Mouse (Mus musculus) kidney, embryonic 14.5 days (tissue): ENCODE results near the gene Setd1b. TPM values are rescaled to one million over a fixed set of nuclear protein-coding genes. Genes with fewer than 3 reads are reported as not detected.

Experiments used
- ATAC-seq: fragments of 200-750 bp; cut with Nextera tagmentation; 2 replicates; pipeline ENCODE4 v1.8.0; 2017; ENCODE audit warnings: moderate number of reproducible peaks, mild to moderate bottlenecking, moderate TSS enrichment, moderate library complexity; ENCODE audit not compliant: low FRiP score, low TSS enrichment
- H3K27ac ChIP-seq: fragments of 300-500 bp; sonication (generic); 2 replicates; pipeline ENCODE4 v1.5.1; 2014; ENCODE audit warnings: low read depth, mild to moderate bottlenecking, low read length, moderate library complexity, mixed read lengths
- H3K27me3 ChIP-seq: fragments of 300-500 bp; sonication (generic); 2 replicates; pipeline ENCODE4 v1.6.1; 2014; ENCODE audit warnings: mild to moderate bottlenecking, low read length; ENCODE audit not compliant: control insufficient read depth, insufficient read depth
- H3K36me3 ChIP-seq: fragments of 300-500 bp; sonication (generic); 2 replicates; pipeline ENCODE4 v1.6.1; 2014; ENCODE audit warnings: low read length, mixed read lengths; ENCODE audit not compliant: control insufficient read depth, insufficient read depth
- H3K4me1 ChIP-seq: fragments of 300-500 bp; sonication (generic); 2 replicates; pipeline ENCODE4 v1.6.1; 2014; ENCODE audit warnings: low read length, mixed read lengths; ENCODE audit not compliant: control insufficient read depth, insufficient read depth
- H3K4me2 ChIP-seq: fragments of 300-500 bp; sonication (generic); replicated peaks from 2 replicates; pipeline ENCODE4 v1.6.1; 2014; ENCODE audit warnings: low read depth, mild to moderate bottlenecking, low read length
- H3K4me3 ChIP-seq: fragments of 300-500 bp; sonication (generic); 2 replicates; pipeline ENCODE4 v1.5.1; 2014; ENCODE audit warnings: mild to moderate bottlenecking, low read length
- H3K9ac ChIP-seq: fragments of 300-500 bp; sonication (generic); 2 replicates; pipeline ENCODE4 v1.6.1; 2014; ENCODE audit warnings: low read depth, mild to moderate bottlenecking, low read length, moderate library complexity
- H3K9me3 ChIP-seq: fragments of 300-500 bp; sonication (generic); 2 replicates; pipeline ENCODE4 v1.6.1; 2016; ENCODE audit warnings: low read length; ENCODE audit not compliant: control insufficient read depth
- WGBS: fragments of 180-500 bp; shearing (Covaris S2); extraction: QIAGEN DNeasy Blood & Tissue Kit; methylation state at CpG from one replicate; pipeline ENCODE4 v1.1.7; 2014; 5-methylcytosine and 5-hydroxymethylcytosine counted together
- polyA plus RNA-seq: library from polyadenylated mRNA; unstranded; fragments of >200 nt; fragmentation: Nextera tagmentation; extraction: Ambion mirVana; gene quantifications from 2 replicates; pipeline ENCODE4 v1.2.1, GENCODE M21; 2014

Setd1b gene
- polyA plus RNA-seq, 1 experiment from 2014 or later: 16.7 TPM

DNA sequence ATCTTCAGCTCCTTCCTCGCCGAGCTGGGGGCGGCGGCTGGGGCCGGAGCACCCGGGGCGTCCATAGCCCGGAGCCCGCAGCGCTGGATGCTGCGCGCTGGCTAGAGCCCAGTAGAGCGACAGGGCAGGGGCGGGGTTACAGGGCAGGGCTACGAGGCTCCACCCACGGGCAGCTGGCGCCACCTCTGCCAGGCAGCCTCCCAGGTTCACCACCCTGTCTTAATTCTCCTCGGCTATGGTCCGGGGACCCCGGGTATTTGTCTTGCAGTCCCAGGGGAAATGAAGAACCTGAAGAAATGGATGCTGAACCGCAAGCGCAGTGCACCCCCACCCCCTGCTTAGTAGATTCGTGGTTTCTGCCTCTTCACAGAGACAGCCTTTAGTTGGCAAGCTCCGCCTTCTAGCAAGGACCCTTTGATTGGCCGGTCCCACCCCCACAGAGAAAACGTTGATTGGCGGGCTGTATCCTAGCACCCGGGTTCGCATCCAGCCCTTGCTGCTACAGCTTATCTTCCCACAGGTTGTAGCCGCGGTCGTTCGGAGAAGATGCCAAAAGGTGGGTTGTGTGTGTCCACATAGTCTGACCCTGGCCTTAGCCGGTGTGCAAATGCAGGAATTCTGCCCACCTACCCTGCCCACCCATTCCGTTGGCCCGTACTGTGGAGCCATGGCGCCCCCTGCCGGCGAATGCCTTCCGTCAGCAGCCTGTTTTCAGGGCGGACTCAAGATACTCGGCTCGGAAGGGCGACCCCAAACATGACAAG lies 9.5 kb upstream of the Setd1b start, which contains the start of gene Rhof:
Gene Rhof, minus strand, starts transcription at position 385 of the 764 bp plus-strand sequence.
- no peaks in the 10 kb centered on the region for H3K9me3 ChIP-seq
- no peaks in the 10 kb centered on the region for H3K27me3 ChIP-seq
- peak within 1 kb of the TSS; percentile 77 for H3K4me2 ChIP-seq
- H3K27ac ChIP-seq: peak within 1 kb of the TSS; percentile 69; the same call in 1 of the 2 replicates
- H3K9ac ChIP-seq: peak within 1 kb of the TSS; percentile 47
- 4% methylated on average over 42 of the region's 44 CpGs for whole genome bisulfite sequencing
- peak; percentile 67 for ATAC-seq
- peak within 1 kb of the TSS; percentile 39 for H3K4me3 ChIP-seq
- peaks cover 13% of the 10 kb centered on the region; the same call in 1 of the 2 replicates for H3K36me3 ChIP-seq
- H3K4me1 ChIP-seq: peaks cover 56% of the 10 kb centered on the region

- no peak overlapping the region for H3K9ac ChIP-seq
- no peak for ATAC-seq
- H3K36me3 ChIP-seq: peaks cover 13% of the 10 kb centered on the region; the same call in 1 of the 2 replicates
- no peaks in the 10 kb centered on the region for H3K9me3 ChIP-seq
- H3K4me2 ChIP-seq: peak overlapping the region; percentile 77
- no peak overlapping the region for H3K4me3 ChIP-seq
- H3K27ac ChIP-seq: peak overlapping the region; percentile 100; the same call in 1 of the 2 replicates
- 22% methylated on average over 18 of the region's 18 CpGs for whole genome bisulfite sequencing
- H3K4me1 ChIP-seq: peaks cover 63% of the 10 kb centered on the region
- H3K27me3 ChIP-seq: no peaks in the 10 kb centered on the region
Observed at GRCm38 (mm10) chr5:123133083-123133783, 8.8 kb upstream of the Setd1b start.

DNA sequence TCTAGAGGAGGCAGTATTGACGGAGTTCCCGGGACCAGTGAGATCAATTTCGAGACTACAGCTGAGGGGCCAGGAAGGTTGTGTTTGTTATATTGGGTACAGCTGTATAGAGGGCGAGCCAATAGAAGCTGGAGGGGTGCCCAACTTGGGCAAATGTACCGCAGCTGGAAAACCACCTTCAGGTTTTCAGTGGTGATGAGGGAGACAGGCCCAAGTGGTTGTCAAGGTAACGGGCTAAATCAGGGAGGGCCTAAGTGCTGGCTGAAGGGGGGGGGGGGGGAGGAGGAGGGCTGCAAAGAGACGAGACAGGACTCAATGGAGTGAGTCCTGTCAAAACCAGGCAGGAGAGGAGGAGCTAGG lies 8.2 kb upstream of the Setd1b start:
- H3K27ac ChIP-seq: peak overlapping the region; percentile 100; the same call in 1 of the 2 replicates
- H3K9me3 ChIP-seq: no peaks in the 10 kb centered on the region
- no peak overlapping the region for H3K4me3 ChIP-seq
- no peaks in the 10 kb centered on the region for H3K27me3 ChIP-seq
- H3K36me3 ChIP-seq: peaks cover 13% of the 10 kb centered on the region; the same call in 1 of the 2 replicates
- ATAC-seq: no peak
- WGBS: 27% methylated on average over 7 of the region's 7 CpGs
- no peak overlapping the region for H3K4me2 ChIP-seq
- no peak overlapping the region for H3K9ac ChIP-seq
- peaks cover 61% of the 10 kb centered on the region for H3K4me1 ChIP-seq

GRCm38 (mm10) chr5:123134186-123134874 lies 7.7 kb upstream of the Setd1b start:
- Histone ChIP-seq H3K36me3 (peaks cover 13% of the 10 kb centered on the region; the same call in 1 of the 2 replicates), H3K9ac (peak overlapping the region; percentile 100; the same call in 1 of the 2 replicates), H3K27ac (peak overlapping the region; percentile 100), H3K4me1 (peaks cover 58% of the 10 kb centered on the region), H3K4me2 (peak overlapping the region; percentile 100; the same call in 1 of the 2 replicates), H3K27me3 (no peaks in the 10 kb centered on the region), H3K9me3 (no peaks in the 10 kb centered on the region), H3K4me3 (peak overlapping the region; percentile 96)
- no peak for ATAC-seq
- WGBS: 45% methylated on average over 13 of the region's 13 CpGs

DNA sequence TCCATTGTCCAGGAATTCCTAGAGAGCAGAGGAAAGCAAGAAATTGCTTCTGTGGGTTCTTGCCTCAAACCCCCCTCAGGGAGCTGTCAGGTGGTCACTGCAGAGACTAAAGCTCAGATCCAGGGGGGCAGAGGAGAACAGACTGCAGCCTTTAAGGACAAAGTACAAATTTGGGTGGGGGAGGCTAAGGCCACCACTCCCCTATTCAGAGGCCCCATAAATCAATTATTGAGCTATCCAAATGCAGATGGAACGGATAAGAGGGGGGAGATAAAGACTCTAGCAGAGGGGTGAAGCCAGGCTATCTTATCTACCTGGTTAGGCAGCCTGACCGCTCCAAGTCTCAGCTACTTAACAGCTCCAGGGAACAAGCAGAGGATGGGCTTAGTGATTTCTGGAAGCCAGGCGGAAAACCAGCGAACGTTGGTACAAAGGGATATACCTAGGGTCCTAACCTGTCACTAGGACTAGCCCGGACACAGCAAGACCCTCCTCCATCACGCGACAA lies 7.1 kb upstream of the Setd1b start:
- peak overlapping the region; percentile 96 for H3K4me3 ChIP-seq
- H3K27ac ChIP-seq: peak overlapping the region; percentile 100
- ATAC-seq: no peak
- H3K36me3 ChIP-seq: peaks cover 13% of the 10 kb centered on the region; the same call in 1 of the 2 replicates
- peak overlapping the region; percentile 100 for H3K4me2 ChIP-seq
- H3K9me3 ChIP-seq: no peaks in the 10 kb centered on the region
- no peaks in the 10 kb centered on the region for H3K27me3 ChIP-seq
- H3K4me1 ChIP-seq: peaks cover 58% of the 10 kb centered on the region
- 16% methylated on average over 8 of the region's 8 CpGs for WGBS
- peak overlapping the region; percentile 100 for H3K9ac ChIP-seq

DNA sequence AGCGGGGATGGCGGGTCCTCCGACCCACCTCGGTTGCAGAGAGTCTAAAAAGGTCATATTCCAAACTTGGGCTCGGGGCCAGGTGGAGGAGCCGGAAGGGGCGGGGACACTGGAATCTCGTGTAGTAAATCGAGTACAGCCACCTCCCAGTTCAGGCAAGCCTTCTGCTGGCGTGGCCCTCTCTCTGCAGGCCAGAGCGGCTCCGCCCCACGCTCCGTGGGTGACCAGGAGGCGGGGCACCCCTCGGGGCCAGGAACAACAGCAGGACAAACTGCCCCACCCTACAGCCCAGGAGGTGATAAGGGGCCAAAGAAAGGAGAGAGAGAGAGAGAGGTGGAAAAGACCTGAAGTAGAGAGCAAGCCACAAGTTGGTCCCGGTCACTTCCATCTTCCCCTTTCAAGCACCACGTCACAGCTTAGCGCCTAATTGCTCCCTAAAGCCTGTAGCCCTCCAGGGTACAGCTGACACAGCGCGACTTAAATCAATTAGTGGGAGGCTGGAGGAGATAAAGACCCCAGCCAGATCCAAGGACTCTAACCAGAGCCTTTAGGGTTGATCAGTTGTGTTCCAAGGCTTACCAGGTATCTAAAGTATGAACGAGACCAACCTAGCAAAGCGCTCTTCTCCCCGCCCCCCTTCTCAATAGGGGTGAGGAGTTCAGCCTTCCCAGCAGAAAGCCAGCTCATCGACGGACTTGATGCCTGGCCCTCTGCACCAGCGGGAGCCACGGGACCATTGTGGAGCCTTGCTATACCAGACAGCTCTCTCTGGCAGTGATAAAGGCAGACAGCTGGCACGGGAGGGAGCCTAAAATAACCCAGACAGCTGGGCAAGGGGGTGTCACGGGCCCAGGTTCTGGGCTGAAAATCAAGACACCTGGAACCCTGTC lies 6.3 kb upstream of the Setd1b start:
- Histone ChIP-seq H3K9ac (peak overlapping the region; percentile 100), H3K4me1 (peaks cover 58% of the 10 kb centered on the region), H3K27ac (peak overlapping the region; percentile 100), H3K27me3 (no peaks in the 10 kb centered on the region), H3K4me2 (peak overlapping the region; percentile 100), H3K9me3 (no peaks in the 10 kb centered on the region), H3K36me3 (peaks cover 13% of the 10 kb centered on the region; the same call in 1 of the 2 replicates), H3K4me3 (peak overlapping the region; percentile 96)
- WGBS: 2% methylated on average over 30 of the region's 30 CpGs
- ATAC-seq: 0 out of 2 replicates have a peak, but pooled peaks have one; percentile 8

GRCm38 (mm10) chr5:123136361-123137043 lies 5.5 kb upstream of the Setd1b start:
- Histone ChIP-seq H3K4me1 (peaks cover 57% of the 10 kb centered on the region), H3K27ac (peak overlapping the region; percentile 100), H3K4me2 (peak overlapping the region; percentile 100), H3K36me3 (peaks cover 13% of the 10 kb centered on the region; the same call in 1 of the 2 replicates), H3K9ac (peak overlapping the region; percentile 100), H3K4me3 (peak overlapping the region; percentile 96), H3K27me3 (no peaks in the 10 kb centered on the region), H3K9me3 (no peaks in the 10 kb centered on the region)
- WGBS: 3% methylated on average over 13 of the region's 13 CpGs
- no peak for ATAC-seq
